Comparison of ENCODE assay signal across 10 mouse cellular contexts in the genomic region with DNA sequence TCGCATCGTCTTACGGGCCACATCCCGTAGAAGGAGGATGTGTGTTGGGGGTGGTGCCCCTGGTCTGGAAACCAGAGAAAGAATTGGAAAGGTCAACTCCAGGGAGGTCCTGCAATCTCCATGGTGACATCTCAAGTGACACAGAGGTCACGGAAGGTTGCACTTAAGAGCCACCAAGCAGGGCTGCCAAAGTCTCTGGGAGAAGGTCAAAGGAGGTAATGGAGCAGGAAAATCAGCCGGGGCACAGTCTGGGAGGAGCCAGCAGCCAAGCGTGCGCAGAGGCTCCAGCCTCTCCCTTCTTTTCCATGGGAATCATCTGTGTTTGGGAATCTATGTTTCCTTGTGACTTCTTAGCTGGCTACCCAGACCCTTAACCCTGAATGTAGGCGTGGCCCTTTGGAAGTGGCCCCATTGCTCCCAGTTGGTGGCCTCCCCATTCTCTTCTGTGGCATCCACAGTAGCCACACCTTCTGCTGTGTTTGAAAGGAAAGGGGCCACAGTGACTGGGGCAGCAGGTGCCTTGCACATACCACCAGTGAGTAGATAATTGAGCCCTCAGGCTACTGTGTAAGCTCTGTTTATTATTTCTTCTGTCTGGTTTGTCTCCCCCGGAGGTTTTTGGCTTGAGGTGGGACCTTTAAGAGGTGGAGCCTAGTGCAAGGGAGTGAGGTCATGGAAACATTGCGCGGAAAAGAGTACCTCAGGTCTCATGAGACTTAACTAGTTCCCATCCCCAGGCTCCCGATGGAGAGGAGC.
A peak's percentile ranks its signal among the peaks of the same experiment; 100 is the strongest.
DNase-seq lines count a peak whose midpoint lies in the region; ATAC-seq lines count a peak whose summit lies in the region.
"Had no signal": no experiment of that assay in that cellular context is flagged by ENCODE, and none has a peak within 500 bp of the region (broad histone marks: within the 10 kb centered on the region; RNA-seq: fewer than 3 reads in every experiment).

No protein-coding gene starts in this region.

- ATAC-seq in heart, embryonic 13.5 days (ENCODE audit: extremely low read depth, insufficient number of reproducible peaks, low FRiP score, low TSS enrichment): no peak

- no peak overlapping the region for H3K4me3 ChIP-seq in heart, embryonic 13.5 days
- H3K4me3 ChIP-seq in limb, embryonic 10.5 days: no peak overlapping the region

- no peak overlapping the region for H3K9ac ChIP-seq in heart, embryonic 13.5 days

- no peaks in the 10 kb centered on the region; the same call in 1 of the 2 replicates for H3K9me3 ChIP-seq in heart, embryonic 13.5 days
- H3K9me3 ChIP-seq in limb, embryonic 10.5 days (replicated peaks): no peaks in the 10 kb centered on the region

- H3K4me2 ChIP-seq in heart, embryonic 13.5 days: peak overlapping the region; percentile 6; the same call in 1 of the 2 replicates

- intact Hi-C loops in heart, postnatal 25 days (cut with DNase I): no loop called here

- no peak overlapping the region for H3K27ac ChIP-seq in heart, embryonic 13.5 days (replicated peaks)
- peak overlapping the region; percentile 6; the same call in 1 of the 2 replicates for H3K27ac ChIP-seq in limb, embryonic 10.5 days

- H3K4me1 ChIP-seq in heart, embryonic 13.5 days: peaks cover 17% of the 10 kb centered on the region
- peaks cover 15% of the 10 kb centered on the region for H3K4me1 ChIP-seq in limb, embryonic 10.5 days

- 36% methylated on average over 13 of the region's 13 CpGs for WGBS in heart, embryonic 13.5 days
- 56% methylated on average over 13 of the region's 13 CpGs for WGBS in limb, embryonic 10.5 days

- H3K36me3 ChIP-seq in heart, embryonic 13.5 days: no peaks in the 10 kb centered on the region
- no peaks in the 10 kb centered on the region for H3K36me3 ChIP-seq in limb, embryonic 10.5 days

- peak; percentile 28 to 30 for DNase-seq in heart, adult 18-20 months
- DNase-seq in heart, postnatal 25 days (ENCODE audit: low spot score): no peak
- DNase-seq in R1 (ENCODE audit: low read depth, low spot score): peak; percentile 88
- DNase-seq in limb, embryonic 10.5 days (ENCODE audit: low spot score): no peak
- no peak for DNase-seq in cerebellum, adult 11 months
- DNase-seq in natural killer cell, adult 2 months (ENCODE audit: low spot score in 2 of 2): no peak
- DNase-seq in right cerebral cortex, adult 18-20 months: no peak
- DNase-seq: lung, postnatal 10 days; right cerebral cortex, postnatal 25 days had no signal

- H3K27me3 ChIP-seq in heart, embryonic 13.5 days (replicated peaks): no peaks in the 10 kb centered on the region
- H3K27me3 ChIP-seq in limb, embryonic 10.5 days (ENCODE audit: low read depth, poor library complexity, severe bottlenecking): 0 out of 2 replicates have a peak, but pooled peaks cover 7% of the 10 kb centered on the region

Comparison
In these comparisons a context has a peak if more than half of its experiments do, and no peak if none do; other contexts are left out.
1. DNase-seq: peak in heart, adult 18-20 months (2 of 2) and R1 (single experiment); none in heart, postnatal 25 days (single experiment), limb, embryonic 10.5 days (single experiment), cerebellum, adult 11 months (single experiment), natural killer cell, adult 2 months (0 of 2) and right cerebral cortex, adult 18-20 months (single experiment).